ENCODE assay signal across 18 mouse cellular contexts in the genomic region with DNA sequence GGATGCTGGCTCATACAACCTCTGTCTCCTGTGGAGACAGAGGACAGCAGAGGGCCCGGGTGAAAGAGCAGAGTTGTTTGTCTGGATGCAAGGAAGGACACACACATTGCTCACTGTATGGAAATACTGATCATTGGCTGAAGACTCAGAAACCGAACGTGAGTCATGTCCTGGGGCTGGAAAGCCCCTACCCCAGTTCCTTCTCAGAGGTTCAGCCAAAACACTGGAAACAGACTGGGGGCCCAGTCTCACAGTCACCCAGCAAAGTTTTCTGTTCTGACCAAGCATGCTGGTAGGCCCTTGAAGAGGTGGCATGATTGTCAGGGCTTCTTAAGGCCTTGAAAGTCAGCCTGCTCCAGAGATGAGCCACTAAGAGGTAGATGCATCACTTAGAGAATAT.
"Had no signal": no experiment of that assay in that cellular context is flagged by ENCODE, and none has a peak within 500 bp of the region (broad histone marks: within the 10 kb centered on the region; RNA-seq: fewer than 3 reads in every experiment).

No protein-coding gene starts in this region.

- H3K36me3 ChIP-seq: kidney, embryonic 15.5 days; liver, embryonic 13.5 days; neural tube, embryonic 12.5 days; neural tube, embryonic 15.5 days; stomach, embryonic 15.5 days had no signal

- H3K9me3 ChIP-seq: kidney, embryonic 15.5 days; liver, embryonic 13.5 days; neural tube, embryonic 12.5 days; neural tube, embryonic 15.5 days; stomach, embryonic 15.5 days had no signal

- H3K4me1 ChIP-seq: kidney, embryonic 15.5 days; liver, embryonic 13.5 days; megakaryocyte, embryonic 14.5 days; stomach, embryonic 15.5 days had no signal

- DNase-seq: kidney, adult 11 months; kidney, adult 8-10 months; kidney, postnatal 10 days; kidney, postnatal 36 days; layer of hippocampus, postnatal 36 days; liver, embryonic 13.5 days; lung, adult 2 months; midbrain, embryonic 14.5 days; right cerebral cortex, adult 18-20 months; right cerebral cortex, postnatal 14 days; spleen, adult 18-20 months had no signal

- H3K4me3 ChIP-seq: kidney, embryonic 15.5 days; left cerebral cortex, adult 2 months; liver, embryonic 13.5 days; megakaryocyte, embryonic 14.5 days; neural tube, embryonic 12.5 days; neural tube, embryonic 15.5 days; stomach, embryonic 15.5 days had no signal

- H3K27ac ChIP-seq: kidney, embryonic 15.5 days; left cerebral cortex, adult 2 months; liver, embryonic 13.5 days; macrophage; neural tube, embryonic 12.5 days; neural tube, embryonic 15.5 days; stomach, embryonic 15.5 days had no signal

- H3K27me3 ChIP-seq: kidney, embryonic 15.5 days; liver, embryonic 13.5 days; megakaryocyte, embryonic 14.5 days; neural tube, embryonic 12.5 days; neural tube, embryonic 15.5 days had no signal
